Mouse (Mus musculus): ENCODE data around the gene Fam71e1. TPM values are rescaled to one million over a fixed set of nuclear protein-coding genes. Genes with fewer than 3 reads are reported as not detected.

Fam71e1 gene
- polyA plus RNA-seq, 1 experiment from 2014 or later, result 10.8 TPM

GRCm38 (mm10) chr7:44548497-44549087, 52.2 kb downstream of the Fam71e1 start, which contains the start of gene Pold1:
TSS of gene Pold1 (minus strand) at chr7:44548849.
- Histone ChIP-seq H3K36me3 (replicated peaks; ENCODE audit: control insufficient read depth, insufficient read depth, low read depth, low read length) (no peaks in the 10 kb centered on the region; the same call in 1 of the 2 replicates), H3K27ac (replicated peaks; ENCODE audit: low read depth, low read length) (0 out of 2 replicates have a peak within 1 kb of the TSS, but pooled peaks have one; percentile 49), H3K9ac (replicated peaks; ENCODE audit: low read length) (peak within 1 kb of the TSS; percentile 72), H3K27me3 (ENCODE audit: control insufficient read depth, insufficient read depth, low read length) (no peaks in the 10 kb centered on the region), H3K4me3 (ENCODE audit: low read depth, low read length) (peak within 1 kb of the TSS; percentile 63), H3K9me3 (replicated peaks; ENCODE audit: control insufficient read depth, low read length) (no peaks in the 10 kb centered on the region), H3K4me1 (ENCODE audit: control insufficient read depth, insufficient read depth, low read length) (peaks cover 5% of the 10 kb centered on the region; the same call in 1 of the 2 replicates), H3K4me2 (ENCODE audit: low read depth, low read length) (peak within 1 kb of the TSS; percentile 78)
- under 1% methylated on average over 43 of the region's 43 CpGs for WGBS
- peak; percentile 87 for ATAC-seq (replicated peaks; ENCODE audit: insufficient number of reproducible peaks, low FRiP score, low TSS enrichment, low read depth)
- peak; percentile 100 for DNase-seq (ENCODE audit: low spot score)

DNA sequence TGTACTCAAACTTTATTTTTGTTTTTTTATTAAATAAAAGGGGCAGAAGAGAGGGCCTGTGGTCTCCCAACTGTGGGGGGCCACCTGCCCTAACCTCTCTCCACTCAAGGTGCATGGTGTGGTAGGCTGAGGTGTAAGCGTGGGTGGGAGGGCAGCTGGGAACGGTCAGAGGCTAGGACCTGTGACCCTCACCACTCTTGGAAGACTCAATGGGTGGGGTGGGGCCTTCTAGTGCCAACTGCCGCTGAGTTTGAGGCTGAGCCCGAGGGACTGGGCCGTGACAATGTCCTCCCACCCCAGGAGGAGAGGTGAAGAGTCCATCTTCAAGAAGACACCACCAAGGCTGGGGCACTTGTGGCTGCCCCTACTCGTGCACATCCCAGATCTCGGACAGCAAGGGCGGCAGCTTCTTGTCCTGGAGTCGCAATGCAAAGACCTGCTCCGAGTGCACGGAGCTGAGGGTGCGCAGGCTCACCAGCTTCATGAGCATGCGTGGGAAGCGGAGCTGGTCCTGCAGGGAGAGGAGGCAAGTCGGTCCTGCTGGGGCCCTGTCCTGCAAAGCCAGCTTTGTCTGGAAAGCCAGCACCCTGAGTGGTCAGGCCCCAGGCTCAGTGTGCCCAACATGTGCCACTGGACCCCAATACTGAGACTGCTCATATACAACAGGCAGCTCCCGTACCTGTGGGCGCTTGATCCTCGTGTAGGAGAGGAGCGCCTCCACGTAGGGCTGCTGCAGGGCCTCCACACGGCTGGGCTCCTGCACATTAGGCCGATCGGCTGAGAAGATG, 53.4 kb downstream of the Fam71e1 start:
- Histone ChIP-seq H3K4me3 (ENCODE audit: low read depth, low read length) (no peak overlapping the region), H3K27ac (replicated peaks; ENCODE audit: low read depth, low read length) (no peak overlapping the region), H3K27me3 (ENCODE audit: control insufficient read depth, insufficient read depth, low read length) (no peaks in the 10 kb centered on the region), H3K36me3 (replicated peaks; ENCODE audit: control insufficient read depth, insufficient read depth, low read depth, low read length) (no peaks in the 10 kb centered on the region; the same call in 1 of the 2 replicates), H3K4me1 (ENCODE audit: control insufficient read depth, insufficient read depth, low read length) (peaks cover 5% of the 10 kb centered on the region; the same call in 1 of the 2 replicates), H3K4me2 (ENCODE audit: low read depth, low read length) (no peak overlapping the region), H3K9ac (replicated peaks; ENCODE audit: low read length) (no peak overlapping the region), H3K9me3 (replicated peaks; ENCODE audit: control insufficient read depth, low read length) (no peaks in the 10 kb centered on the region)
- no peak for ATAC-seq (replicated peaks; ENCODE audit: insufficient number of reproducible peaks, low FRiP score, low TSS enrichment, low read depth)
- no peak for DNase-seq (ENCODE audit: low spot score)
- 95% methylated on average over 23 of the region's 23 CpGs for WGBS

DNA sequence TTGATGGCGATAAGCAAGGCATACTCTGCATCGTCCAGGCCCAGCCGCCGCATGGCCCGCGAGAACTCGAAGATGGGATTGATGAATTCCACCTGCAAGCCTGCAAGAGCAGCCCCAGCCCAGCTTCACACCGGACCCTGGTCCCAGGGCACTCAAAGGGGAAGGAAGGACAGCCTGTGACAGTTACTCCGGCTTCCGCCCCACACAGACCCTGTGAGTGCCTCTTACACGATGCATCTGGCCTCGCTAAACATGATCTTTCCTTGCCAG, 54.0 kb downstream of the Fam71e1 start:
- no peaks in the 10 kb centered on the region; the same call in 1 of the 2 replicates for H3K36me3 ChIP-seq (replicated peaks; ENCODE audit: control insufficient read depth, insufficient read depth, low read depth, low read length)
- DNase-seq (ENCODE audit: low spot score) (no peak), ATAC-seq (replicated peaks; ENCODE audit: insufficient number of reproducible peaks, low FRiP score, low TSS enrichment, low read depth) (no peak)
- H3K27me3 ChIP-seq (ENCODE audit: control insufficient read depth, insufficient read depth, low read length), result no peaks in the 10 kb centered on the region
- H3K9ac ChIP-seq (replicated peaks; ENCODE audit: low read length), result no peak overlapping the region
- peaks cover 5% of the 10 kb centered on the region; the same call in 1 of the 2 replicates for H3K4me1 ChIP-seq (ENCODE audit: control insufficient read depth, insufficient read depth, low read length)
- no peaks in the 10 kb centered on the region for H3K9me3 ChIP-seq (replicated peaks; ENCODE audit: control insufficient read depth, low read length)
- WGBS, result 97% methylated on average over 12 of the region's 12 CpGs
- H3K27ac ChIP-seq (replicated peaks; ENCODE audit: low read depth, low read length), result no peak overlapping the region
- H3K4me3 ChIP-seq (ENCODE audit: low read depth, low read length), result no peak overlapping the region
- no peak overlapping the region for H3K4me2 ChIP-seq (ENCODE audit: low read depth, low read length)

Small RNA genes lying within 50 kb of the gene (microRNA-seq; reads per million reads assigned to microRNA genes)
- gene Mir7052 (ENCODE audit: borderline number of aligned reads) (1.4 reads per million), gene Mir7053 (ENCODE audit: borderline number of aligned reads) (not detected)

Other genes starting within 250 kb of the Fam71e1 start
- gene 1700028J19Rik, start 249.9 kb upstream of the Fam71e1 start, polyA plus RNA-seq (2014; fragmentation: Nextera tagmentation; extraction: Ambion mirVana), result 1.00 and 1.9 TPM in 2 replicates
- gene 2410002F23Rik, start 249.9 kb upstream of the Fam71e1 start, polyA plus RNA-seq (2014; fragmentation: Nextera tagmentation; extraction: Ambion mirVana), result 121 and 132 TPM in 2 replicates
- not detected in 2 replicates for gene Acp4, start 239.2 kb upstream of the Fam71e1 start, polyA plus RNA-seq (2014; fragmentation: Nextera tagmentation; extraction: Ambion mirVana)
- 2.3 TPM in 1 of 2 replicates, not detected in the other for gene Gm15517, start 235.1 kb upstream of the Fam71e1 start, polyA plus RNA-seq (2014; fragmentation: Nextera tagmentation; extraction: Ambion mirVana)
- gene Clec11a, start 189.7 kb upstream of the Fam71e1 start, polyA plus RNA-seq (2014; fragmentation: Nextera tagmentation; extraction: Ambion mirVana), result 2.2 and 2.3 TPM in 2 replicates
- gene Shank1, start 186.3 kb upstream of the Fam71e1 start, polyA plus RNA-seq (2014; fragmentation: Nextera tagmentation; extraction: Ambion mirVana), result 0.98 and 1.00 TPM in 2 replicates
- 1.4 and 1.9 TPM in 2 replicates for gene Syt3, start 112.5 kb upstream of the Fam71e1 start, polyA plus RNA-seq (2014; fragmentation: Nextera tagmentation; extraction: Ambion mirVana)
- 0.99 and 1.4 TPM in 2 replicates for gene 1700008O03Rik, start 110.8 kb upstream of the Fam71e1 start, polyA plus RNA-seq (2014; fragmentation: Nextera tagmentation; extraction: Ambion mirVana)
- 1.9 and 3.2 TPM in 2 replicates for gene Lrrc4b, start 67.6 kb upstream of the Fam71e1 start, polyA plus RNA-seq (2014; fragmentation: Nextera tagmentation; extraction: Ambion mirVana)
- gene Aspdh, start 31.2 kb upstream of the Fam71e1 start, polyA plus RNA-seq (2014; fragmentation: Nextera tagmentation; extraction: Ambion mirVana), result not detected in 2 replicates
- gene Josd2, start 28.6 kb upstream of the Fam71e1 start, polyA plus RNA-seq (2014; fragmentation: Nextera tagmentation; extraction: Ambion mirVana), result 61.1 and 66.4 TPM in 2 replicates
- gene Emc10, start 52 bp upstream of the Fam71e1 start, polyA plus RNA-seq (2014; fragmentation: Nextera tagmentation; extraction: Ambion mirVana), result 76.4 and 89.8 TPM in 2 replicates
- 0.07 TPM in 1 of 2 replicates, not detected in the other for gene Mybpc2, start 28.1 kb downstream of the Fam71e1 start, polyA plus RNA-seq (2014; fragmentation: Nextera tagmentation; extraction: Ambion mirVana)
- not detected in 2 replicates for gene Spib, start 35.5 kb downstream of the Fam71e1 start, polyA plus RNA-seq (2014; fragmentation: Nextera tagmentation; extraction: Ambion mirVana)
- gene Pold1, start 52.3 kb downstream of the Fam71e1 start, polyA plus RNA-seq (2014; fragmentation: Nextera tagmentation; extraction: Ambion mirVana), result 56.3 and 61.4 TPM in 2 replicates
- 63.7 and 69.6 TPM in 2 replicates for gene Nr1h2, start 57.4 kb downstream of the Fam71e1 start, polyA plus RNA-seq (2014; fragmentation: Nextera tagmentation; extraction: Ambion mirVana)
- 0.70 and 0.88 TPM in 2 replicates for gene Napsa, start 75.8 kb downstream of the Fam71e1 start, polyA plus RNA-seq (2014; fragmentation: Nextera tagmentation; extraction: Ambion mirVana)
- 0.32 and 0.39 TPM in 2 replicates for gene Kcnc3, start 94.1 kb downstream of the Fam71e1 start, polyA plus RNA-seq (2014; fragmentation: Nextera tagmentation; extraction: Ambion mirVana)
- gene Myh14, start 174.3 kb downstream of the Fam71e1 start, polyA plus RNA-seq (2014; fragmentation: Nextera tagmentation; extraction: Ambion mirVana), result 2.1 and 4.5 TPM in 2 replicates
- not detected in 2 replicates for gene Izumo2, start 212.2 kb downstream of the Fam71e1 start, polyA plus RNA-seq (2014; fragmentation: Nextera tagmentation; extraction: Ambion mirVana)

Measured in embryonic facial prominence, embryonic 11.5 days (tissue).